In genomic region chr3:144453701-144454430, GRCm38 (mm10) we compare ENCODE assay signal across 8 mouse cellular contexts.
DNase-seq lines count a peak whose midpoint lies in the region; ATAC-seq lines count a peak whose summit lies in the region.

No protein-coding gene starts in this region.

- no peak overlapping the region for H3K4me3 ChIP-seq in heart, embryonic 16.5 days (ENCODE audit: low read length)

- H3K9ac ChIP-seq in heart, embryonic 16.5 days (ENCODE audit: low read length): no peak overlapping the region

- H3K27me3 ChIP-seq in heart, embryonic 16.5 days (ENCODE audit: control insufficient read depth, insufficient read depth, low read length): no peaks in the 10 kb centered on the region

- H3K4me1 ChIP-seq in heart, embryonic 16.5 days (ENCODE audit: control insufficient read depth, insufficient read depth, low read length): 0 out of 2 replicates have a peak, but pooled peaks cover 4% of the 10 kb centered on the region

- WGBS in heart, embryonic 16.5 days: 48% methylated on average over 19 of the region's 19 CpGs

- peak; percentile 74 for ATAC-seq in heart, embryonic 16.5 days (replicated peaks; ENCODE audit: extremely low read depth, insufficient read depth, low FRiP score)

- H3K4me2 ChIP-seq in heart, embryonic 16.5 days (ENCODE audit: low read depth, low read length): no peak overlapping the region

- peak; percentile 46 to 87 for DNase-seq in frontal cortex, adult 2 months (ENCODE audit: extremely low spot score in 1 of 2, low spot score in 1 of 2)
- no peak for DNase-seq in frontal cortex, postnatal 14 days (ENCODE audit: low spot score in 2 of 2)
- peak; percentile 77 for DNase-seq in MN1 (ENCODE audit: low spot score)
- peak; percentile 90 for DNase-seq in embryo, embryonic 10.5 days (ENCODE audit: low spot score)
- peak; percentile 46 for DNase-seq in kidney, postnatal 10 days
- DNase-seq in lung, postnatal 10 days: peak; percentile 64
- peak; percentile 68 for DNase-seq in skeletal muscle tissue, adult 2 months (ENCODE audit: low read depth, low spot score)

- H3K27ac ChIP-seq in heart, embryonic 16.5 days (ENCODE audit: low read length): no peak overlapping the region

- no peaks in the 10 kb centered on the region for H3K36me3 ChIP-seq in heart, embryonic 16.5 days (ENCODE audit: control insufficient read depth, insufficient read depth)

- H3K9me3 ChIP-seq in heart, embryonic 16.5 days (replicated peaks; ENCODE audit: control insufficient read depth, low read length): no peaks in the 10 kb centered on the region

Comparison
In these comparisons a context has a peak if more than half of its experiments do, and no peak if none do; other contexts are left out.
1. DNase-seq: peak in frontal cortex, adult 2 months (2 of 2), MN1 (single experiment), embryo, embryonic 10.5 days (single experiment), kidney, postnatal 10 days (single experiment), lung, postnatal 10 days (single experiment) and skeletal muscle tissue, adult 2 months (single experiment); none in frontal cortex, postnatal 14 days (0 of 2).